Mouse (Mus musculus) gastrocnemius, postnatal 14 days (tissue): Measurements from ENCODE around the gene Ptges2. TPM values are rescaled to one million over a fixed set of nuclear protein-coding genes. Genes with fewer than 3 reads are reported as not detected.

Experiments
- DNase-seq: peaks from one replicate; pipeline ENCODE4 v3.0.0; 2021; ENCODE audit warnings: mixed read lengths
- intact Hi-C: fragments of 180-260 bp; cut with DNase I; formaldehyde crosslinking; loops from one replicate; pipeline ENCODE4 v1.15.1; 2025; ENCODE audit warnings: low total_unique reads
- total RNA-seq, 2 experiments: library from RNA; stranded (reverse); gene quantifications; 2 replicates each; pipeline ENCODE4 v1.2.3; 2021

The Ptges2 gene
- total RNA-seq, 2 experiments from 2014 or later: 41.3 to 43.2 TPM

DNA sequence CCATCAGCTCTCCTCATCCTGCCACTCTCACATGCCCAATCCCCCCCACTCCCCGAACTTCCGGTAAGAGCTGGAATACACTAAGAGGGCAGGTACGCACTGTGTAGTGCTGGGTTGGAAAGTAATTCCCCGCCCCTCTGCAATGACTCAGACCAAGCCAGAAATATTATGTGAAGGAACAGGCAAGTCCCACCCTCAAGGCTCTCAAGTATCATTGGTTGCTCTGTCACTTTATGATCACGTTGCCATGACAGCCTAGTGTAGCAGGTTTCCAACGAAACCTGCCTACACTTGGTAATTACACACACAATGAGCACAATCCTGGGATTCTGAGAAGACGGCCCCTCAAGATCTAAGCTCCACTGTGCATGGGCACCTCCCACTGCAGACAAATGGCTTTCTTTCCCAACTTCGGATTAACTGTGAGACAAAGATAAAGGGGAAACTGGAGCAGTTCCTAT lies 32.6 kb downstream of the Ptges2 start:
- intact Hi-C loops: no loop called here
- no peak for DNase-seq

DNA sequence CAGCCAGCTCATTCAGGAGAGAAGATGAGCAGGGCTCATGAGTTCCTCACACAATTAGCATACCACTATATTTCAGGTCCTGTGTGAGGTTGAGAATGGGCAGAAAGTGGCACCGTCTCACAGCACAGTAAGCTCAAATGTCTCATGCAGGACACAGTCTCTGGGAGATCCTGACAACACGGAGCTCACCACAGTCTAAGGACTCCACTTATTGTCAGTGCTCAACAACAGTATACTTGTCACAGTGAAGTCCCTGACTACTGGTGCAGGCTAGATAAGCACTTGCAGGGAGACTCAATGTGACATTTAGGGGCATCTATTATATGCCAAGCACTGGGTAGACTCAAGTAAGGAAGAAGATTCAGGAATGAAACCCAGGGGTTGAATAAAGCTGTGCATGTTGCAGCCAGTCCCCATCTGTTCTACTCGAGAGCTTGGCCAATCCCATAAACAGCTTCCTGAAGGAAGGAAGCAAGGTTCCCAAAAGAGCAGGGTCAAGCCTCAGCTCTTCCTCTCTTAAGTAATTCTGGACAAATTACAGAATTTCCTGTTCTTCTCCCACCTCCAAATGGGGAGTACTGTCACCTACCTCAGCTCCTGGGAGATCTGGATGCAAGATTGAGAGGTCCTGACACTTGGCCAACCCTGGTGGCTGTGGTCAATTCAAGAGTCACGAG lies 33.7 kb downstream of the Ptges2 start:
- intact Hi-C loops: no loop called here
- no peak for DNase-seq

DNA sequence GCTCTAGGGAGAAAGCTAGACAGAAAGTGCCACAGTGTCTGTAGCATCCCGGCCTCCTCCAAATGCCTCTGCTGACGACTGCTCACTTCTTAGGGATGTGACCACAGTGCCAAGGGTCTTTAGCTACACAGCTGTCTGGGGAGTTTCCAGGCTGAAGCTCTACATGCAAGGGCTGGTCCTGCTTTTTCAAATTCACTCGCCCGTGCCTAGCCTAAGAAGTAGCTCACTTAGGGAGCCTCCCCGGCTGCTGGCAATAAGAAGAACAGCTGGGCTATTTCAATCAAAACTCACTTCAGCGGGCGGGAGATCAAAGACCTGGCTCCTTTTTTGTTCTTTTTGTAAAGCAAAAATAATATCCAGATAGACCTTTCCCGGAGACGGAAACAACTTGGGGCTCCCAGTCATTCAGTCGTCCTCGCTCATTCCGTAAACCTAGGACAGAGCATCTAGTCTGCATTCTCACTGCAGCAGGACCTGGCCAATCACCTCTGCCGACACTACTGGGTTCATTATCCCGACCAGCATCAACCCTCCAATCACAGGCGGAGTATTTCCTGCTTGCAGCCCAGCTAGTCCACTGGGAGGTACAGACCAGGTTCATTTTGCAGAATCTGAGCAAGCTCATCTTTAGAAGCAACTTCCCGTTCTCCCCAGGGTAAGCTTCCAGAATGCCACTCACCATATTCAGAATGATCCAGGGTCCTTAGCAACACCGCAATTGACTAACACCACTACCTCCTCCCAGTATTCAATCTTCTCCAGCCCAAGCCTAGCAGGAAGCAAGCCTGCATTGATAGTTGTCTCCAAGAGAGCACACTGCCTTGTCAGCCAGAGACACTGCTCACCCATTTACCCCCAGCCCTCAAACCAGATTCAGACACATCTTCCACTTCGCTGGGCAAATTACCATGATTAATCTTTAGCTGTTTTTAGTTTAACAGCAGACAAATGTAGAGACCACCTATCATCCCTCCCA lies 35.3 kb downstream of the Ptges2 start:
- peak; percentile 78 for DNase-seq
- intact Hi-C loops: no loop called here

DNA sequence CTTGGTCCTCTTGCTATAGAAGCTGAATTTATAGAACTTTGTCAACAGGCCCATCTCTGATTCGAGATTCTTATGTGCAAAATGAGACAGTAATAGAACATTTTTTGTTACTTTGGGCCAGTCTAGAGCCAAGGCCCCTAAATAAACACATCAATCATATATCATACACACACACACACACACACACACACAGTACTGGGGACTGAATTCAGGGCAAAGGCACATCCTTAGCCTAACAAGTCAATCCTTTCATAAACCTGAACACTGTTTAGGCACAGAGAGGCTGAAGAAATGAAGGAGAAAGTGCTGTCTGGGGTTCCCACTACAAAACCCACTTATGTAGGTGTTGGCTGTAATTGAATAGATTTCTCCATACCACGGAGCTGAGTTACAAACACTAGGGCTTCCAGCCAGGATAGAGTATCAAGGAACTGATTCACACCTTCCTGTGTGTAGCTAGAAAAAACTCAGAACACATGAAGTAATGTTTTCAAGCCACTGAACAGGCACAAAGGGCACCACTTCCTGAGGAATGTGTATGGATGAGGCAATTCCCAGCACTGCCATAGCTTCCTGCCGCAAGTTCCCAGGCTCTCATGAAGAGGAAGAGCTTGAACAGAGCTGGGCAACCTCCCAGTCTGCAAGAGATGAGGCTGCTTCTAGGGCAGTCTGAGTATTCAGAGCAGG lies 41.1 kb downstream of the Ptges2 start:
- intact Hi-C loops: no loop called here
- no peak for DNase-seq

DNA sequence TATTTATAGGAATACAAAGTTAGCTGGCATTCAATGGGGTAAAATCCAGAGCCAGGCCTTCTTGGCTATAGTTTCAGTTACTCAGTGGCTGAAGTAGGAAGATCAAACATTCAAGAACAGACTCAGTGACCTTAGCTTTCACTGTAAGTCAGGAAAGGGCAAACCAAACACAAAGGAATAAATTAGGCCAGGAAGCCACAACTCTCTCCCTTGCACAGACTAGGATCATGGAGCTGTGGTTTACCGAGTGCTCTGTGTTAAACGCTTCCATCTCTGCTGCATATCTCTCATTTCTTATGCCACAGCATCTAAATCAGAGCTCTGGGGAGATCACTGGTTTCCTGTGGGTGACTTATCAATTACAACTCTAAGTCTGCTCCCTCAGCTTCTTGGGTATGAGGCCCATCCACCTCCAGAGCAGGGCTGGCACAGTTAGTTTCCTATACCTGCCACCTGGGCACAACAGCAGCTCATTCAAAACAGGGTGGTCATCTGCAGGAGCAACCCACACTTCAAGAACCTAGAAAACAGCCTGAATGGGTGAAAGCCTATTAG lies 42.0 kb downstream of the Ptges2 start:
- no peak for DNase-seq

DNA sequence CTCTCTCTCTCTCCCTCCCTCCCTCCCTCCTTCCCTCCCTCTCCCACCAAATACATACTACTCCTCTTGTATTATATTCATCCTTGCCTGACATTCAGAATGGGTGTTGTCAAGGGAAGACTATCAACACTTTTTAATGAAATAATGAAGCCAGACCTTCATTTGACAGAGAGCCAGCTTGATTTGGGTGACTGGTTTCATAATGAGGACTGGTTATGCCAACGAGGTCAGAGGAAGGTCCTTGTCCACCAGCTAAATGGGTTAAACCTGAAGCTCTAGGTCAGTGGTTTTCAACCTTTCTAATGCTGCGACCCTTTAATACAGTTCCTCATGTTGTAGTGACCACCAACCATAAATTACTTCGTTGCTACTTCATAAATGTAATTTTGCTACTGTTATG lies 43.0 kb downstream of the Ptges2 start:
- intact Hi-C loops: no loop called here
- DNase-seq: no peak

More for the DNA sequence above, 42.0 kb downstream of the Ptges2 start:
- intact Hi-C loops: no loop called here

DNA sequence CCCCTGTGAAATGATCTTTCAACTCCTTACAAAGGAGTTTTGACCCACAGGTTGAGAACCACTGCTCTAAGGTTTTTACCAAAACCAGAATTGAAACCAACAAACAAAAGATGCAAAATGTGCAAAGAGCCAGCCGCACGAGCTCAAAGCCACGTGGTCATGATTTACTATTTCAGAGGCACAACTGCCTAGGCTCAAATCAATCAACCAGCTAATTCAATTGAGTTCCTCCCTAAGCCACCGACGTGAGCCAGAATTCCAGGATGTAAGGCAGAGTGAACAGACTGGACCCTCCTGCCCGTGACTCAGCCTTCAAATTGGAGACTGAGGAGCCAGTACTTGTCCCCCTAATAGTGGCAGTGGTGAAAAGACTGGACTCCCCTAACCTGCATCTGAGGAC lies 43.5 kb downstream of the Ptges2 start:
- DNase-seq: no peak
- intact Hi-C loops: no loop called here

DNA sequence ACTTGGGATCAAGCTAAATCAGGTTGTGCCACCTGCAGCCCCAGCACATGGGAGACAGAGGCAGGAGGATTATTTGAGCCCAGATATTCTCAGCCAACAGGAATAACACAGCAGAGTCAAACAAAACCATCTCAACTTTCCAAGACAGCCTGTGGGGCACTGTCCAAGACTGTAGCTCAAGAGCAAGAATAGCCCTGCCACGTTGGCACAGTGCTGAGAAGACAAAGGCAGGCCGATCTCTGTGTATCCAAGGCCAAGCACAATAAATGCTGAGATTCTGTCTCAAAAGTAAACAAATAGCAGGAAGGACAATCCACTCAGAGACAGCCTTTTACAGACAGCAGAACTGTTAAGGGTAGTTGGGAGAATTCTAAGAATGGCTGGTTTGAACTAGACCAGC lies 44.5 kb downstream of the Ptges2 start:
- intact Hi-C loops: no loop called here
- no peak for DNase-seq

DNA sequence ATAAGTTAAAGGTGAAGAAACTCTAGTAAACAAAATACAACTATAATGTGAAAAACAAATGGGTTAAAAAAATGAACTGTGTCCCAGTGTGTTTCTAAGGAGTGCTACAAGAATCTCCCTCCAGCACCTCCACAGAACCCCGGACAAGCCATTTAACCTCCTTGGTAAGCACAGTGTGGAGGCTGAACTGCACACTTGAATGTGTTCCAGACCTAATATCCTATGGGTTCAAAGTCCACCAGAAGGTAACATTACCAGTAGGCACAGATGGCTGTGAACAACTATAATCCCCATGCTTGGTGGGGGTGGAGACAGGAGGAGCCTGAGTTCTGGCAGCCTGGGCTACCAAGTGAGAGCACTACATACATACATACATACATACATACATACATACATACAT lies 44.9 kb downstream of the Ptges2 start:
- no peak for DNase-seq
- intact Hi-C loops: no loop called here

DNA sequence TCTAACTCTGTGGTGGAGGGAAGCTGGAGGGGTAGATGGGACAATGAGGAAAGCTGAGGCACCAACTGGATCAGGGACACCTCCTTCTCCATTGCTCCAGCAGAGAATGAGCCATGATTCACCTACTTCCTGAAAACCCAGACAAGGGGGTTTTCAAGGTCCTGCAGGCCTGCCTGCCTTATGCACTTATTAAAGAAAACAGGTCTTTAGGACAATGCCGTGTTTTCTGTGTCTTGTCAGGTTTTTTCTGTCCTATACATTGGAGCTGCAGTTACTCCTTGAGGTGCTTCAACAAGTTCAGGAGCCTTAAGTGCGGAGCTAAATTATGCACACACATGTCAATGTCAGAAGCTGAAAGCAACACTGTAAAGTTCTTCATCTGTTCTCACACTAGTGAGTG lies 45.9 kb downstream of the Ptges2 start:
- no peak for DNase-seq
- intact Hi-C loops: no loop called here

DNA sequence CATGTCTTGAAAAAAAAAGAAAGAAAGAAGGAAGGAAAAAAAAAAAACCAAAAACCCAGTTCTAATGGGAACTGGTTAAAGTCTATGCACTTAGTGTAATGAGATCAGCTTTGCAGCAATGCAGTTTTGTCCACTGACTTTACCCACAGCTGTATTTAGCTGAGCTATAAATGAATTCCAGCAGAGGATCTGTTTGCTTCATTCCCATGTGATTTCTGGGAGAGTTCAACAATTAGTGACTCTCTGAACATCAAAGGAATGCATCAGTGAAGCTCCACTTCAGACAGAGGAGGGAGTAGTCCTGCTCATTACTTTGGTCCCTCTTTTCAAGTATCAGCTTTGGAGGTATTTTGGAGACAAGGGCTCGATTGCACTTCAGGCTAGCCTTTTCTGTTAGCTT lies 49.8 kb downstream of the Ptges2 start:
- intact Hi-C loops: no loop called here
- no peak for DNase-seq

DNA sequence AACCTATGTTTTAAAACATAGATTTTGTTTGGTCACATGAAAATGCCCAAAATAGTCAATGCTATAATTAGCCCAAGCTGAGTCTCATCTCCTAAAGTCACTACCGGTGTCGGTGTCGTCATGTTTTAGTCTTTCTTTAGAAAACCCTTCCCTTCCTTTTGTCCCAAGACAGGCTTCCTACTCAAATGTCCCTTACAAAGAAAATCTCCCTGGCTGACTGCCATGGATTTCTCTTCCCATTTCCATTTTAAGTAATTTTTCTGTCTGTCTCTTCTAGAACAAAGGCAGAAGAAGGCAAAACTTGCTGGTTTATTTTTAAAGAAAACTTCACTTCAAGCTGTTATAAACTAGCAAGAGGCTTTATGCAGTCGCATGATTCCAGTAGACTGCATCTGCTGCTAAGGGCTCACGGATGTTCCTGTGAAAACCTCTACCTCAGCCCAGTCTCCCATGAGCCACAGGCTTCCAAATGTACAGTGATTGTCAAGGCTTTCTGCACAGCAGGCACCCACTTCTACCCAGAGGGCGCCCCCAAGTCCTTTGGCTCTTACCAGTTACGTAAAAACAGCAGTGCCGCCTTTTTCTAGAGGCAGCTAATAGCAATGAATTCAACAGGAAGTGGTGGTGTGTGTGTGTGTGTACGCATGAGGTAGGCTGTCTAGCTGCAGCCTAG lies 51.7 kb downstream of the Ptges2 start:
- intact Hi-C loops: no loop called here
- no peak for DNase-seq

DNA sequence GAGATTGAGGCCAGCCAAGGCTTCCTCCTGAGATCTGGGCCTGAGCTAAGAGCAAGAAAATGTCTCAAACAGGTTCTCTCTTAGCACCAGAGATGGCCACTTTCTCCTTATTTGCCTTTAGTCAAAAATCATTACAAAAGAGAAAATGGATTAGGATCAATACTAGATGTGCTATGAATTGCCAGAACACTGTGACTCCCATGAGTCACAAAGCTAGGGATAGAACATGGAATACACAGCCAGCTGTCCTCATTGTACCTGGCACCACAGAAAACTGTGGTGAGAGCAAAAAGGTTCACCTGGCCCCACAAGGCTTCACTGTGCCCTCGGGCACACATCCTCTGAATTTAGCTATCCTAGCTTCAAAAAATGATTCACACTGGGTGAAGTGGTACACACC lies 52.8 kb downstream of the Ptges2 start:
- DNase-seq: no peak

DNA sequence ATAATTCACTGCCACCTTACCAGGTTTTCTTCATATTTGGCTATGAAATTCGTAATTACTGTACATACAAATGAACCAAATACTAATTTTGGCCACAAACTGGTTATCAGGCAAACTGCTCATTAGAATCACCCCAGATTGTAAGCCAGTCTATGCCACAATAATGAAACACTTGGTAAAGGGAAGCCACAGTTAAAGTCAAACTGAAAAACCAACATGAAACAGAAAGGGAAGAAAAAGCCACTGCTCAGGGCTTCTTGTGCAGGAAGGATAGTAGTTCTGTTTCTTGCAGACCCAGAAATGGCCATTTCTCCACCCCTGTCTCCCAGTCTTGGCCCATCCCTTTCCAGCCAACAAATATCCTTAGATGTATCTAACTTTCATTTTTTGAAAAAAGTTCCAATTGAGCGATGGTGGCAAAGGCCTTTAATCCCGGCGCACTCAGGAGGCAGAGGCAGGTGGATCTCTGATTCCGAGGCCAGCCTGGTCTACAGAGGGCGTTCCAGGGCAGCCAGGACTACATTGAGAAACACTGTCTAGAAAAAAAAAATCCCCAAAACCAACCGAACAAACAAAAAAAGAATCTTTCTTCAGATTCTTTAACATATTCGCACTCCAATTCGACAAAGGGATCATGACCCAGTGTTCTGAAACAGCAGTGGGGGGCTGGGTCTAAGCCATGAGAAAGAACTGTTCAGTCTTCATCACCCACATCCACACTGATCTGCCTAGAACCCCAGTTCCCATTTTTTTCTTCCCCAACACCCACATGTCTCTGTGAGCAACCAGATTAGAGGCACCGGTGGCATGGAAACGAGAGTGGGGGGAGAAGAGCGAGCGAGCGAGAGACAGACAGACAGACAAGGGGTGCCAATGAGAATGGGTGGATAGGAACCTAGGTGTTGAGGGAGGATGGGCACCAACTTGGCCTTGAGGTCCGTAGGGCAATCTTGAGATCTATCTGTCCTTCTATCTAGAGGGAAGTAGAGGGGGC lies 54.4 kb downstream of the Ptges2 start, which contains the start of gene Naif1:
TSS of gene Naif1 (plus strand) at position 697 of the 994 bp plus-strand sequence.
- DNase-seq: no peak
- intact Hi-C loops: no loop called here

More for the DNA sequence above, 52.8 kb downstream of the Ptges2 start:
- intact Hi-C loops: no loop called here

DNA sequence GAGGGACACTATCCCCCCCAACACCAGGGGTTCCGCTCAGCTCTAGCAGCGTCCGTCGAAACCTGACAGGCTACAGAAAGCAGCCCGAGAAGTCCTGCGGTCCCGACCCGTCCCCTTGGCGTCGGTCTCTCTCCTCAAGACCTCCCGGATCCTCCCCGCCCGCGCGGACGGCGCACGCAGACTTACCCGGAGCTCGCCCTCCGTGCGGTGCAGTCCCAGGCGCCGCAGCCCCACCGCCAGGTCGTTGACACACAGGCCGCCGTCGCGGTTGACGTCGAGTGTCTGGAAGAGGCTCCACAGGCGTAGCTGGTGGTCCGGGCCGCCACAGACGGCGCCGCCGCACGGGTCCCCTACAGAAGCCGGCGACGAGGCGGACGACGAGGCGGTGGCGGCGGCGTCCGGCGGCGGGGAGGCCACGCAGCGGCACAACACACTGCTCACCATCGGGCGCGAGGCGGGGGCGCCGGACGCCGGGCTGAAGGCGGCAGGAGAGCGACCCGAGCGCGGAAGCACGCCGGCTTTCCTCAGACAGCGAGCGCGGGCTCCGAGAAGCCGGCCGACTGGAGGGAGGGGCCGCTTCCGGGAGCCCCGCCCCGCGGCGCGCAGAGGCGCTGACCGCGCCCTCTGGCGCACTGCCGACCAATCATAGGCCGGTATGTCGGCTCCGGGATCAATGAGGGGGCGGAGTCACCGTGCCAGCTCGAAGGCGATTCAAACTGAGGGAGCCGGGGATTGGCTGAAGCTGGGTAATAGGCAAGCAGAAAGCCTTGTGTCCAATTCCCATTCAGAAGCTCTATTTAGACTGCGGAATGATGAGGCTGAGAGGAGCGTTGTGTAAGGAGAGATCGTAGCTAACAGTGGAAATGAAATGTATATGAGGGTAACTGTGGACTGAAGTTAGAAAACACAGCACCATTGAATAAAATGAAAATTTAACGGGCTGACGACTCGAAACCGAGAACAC lies 55.5 kb downstream of the Ptges2 start, which contains the start of gene Slc25a25:
TSS of gene Slc25a25 (minus strand) at position 565 of the 964 bp plus-strand sequence.
- intact Hi-C loops: no loop called here

DNA sequence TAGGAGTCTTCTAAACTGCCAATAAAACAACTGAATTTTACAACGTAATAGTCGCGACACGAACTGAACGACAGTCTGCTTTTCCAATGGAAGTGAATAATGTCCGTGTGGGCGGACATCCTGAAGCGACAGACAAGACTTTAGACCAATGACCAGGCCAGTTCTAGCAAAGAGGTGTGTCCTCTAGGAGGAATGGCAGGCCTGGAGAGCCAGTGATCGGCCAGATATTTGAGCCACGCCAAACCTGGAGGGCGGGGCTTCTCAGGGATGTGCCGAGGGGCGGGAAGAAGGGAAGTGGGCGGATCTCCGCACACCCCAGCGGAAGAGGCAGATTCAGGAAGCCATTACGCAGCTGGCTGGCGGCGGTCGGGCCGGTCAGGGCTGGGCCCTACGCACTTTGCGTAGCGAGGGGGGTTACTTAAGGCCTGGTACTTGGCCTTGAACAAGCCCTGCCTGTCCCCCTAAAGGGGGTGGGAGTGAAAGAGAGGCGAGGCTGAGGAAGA lies 56.2 kb downstream of the Ptges2 start:
- intact Hi-C loops: no loop called here
- peak; percentile 97 for DNase-seq

More for the DNA sequence above, 55.5 kb downstream of the Ptges2 start, which contains the start of gene Slc25a25:
- DNase-seq: peak; percentile 98
